Mouse (Mus musculus): ENCODE data around the gene Zfp652.

The Zfp652 gene

GRCm38 (mm10) chr11:95808448-95809011 lies 96.1 kb downstream of the Zfp652 start:
- in situ Hi-C loops (cut with MseI, MboI), result no loop called here

- in situ Hi-C loops (cut with MseI, MboI), result no loop called here
These were observed 97.1 kb downstream of the Zfp652 start for GRCm38 (mm10) chr11:95809603-95810002.

DNA sequence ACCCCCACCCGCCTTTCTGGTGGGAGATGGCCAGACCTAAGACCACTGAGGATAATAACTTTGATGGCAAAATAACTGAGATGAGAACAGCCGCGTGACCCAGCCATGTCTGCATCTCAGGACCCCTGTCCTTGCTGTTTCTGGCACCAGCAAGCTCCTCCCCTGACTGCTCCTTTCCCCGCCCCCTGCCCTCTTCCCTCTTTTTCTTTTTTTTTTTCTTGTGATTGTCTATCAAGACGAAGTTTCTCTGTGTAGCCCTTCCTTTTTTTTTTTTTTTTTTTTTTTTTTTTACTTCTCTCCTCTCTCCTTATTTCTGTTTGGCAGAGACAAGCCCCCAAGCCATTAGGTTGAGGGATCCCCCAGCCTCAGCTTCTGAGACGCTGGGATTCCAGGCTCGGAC lies 98.4 kb downstream of the Zfp652 start:
- in situ Hi-C loops (cut with MseI, MboI), result no loop called here

GRCm38 (mm10) chr11:95811741-95812140 lies 99.3 kb downstream of the Zfp652 start:
- in situ Hi-C loops (cut with MseI, MboI), result no loop called here

GRCm38 (mm10) chr11:95812224-95812623 lies 99.8 kb downstream of the Zfp652 start:
- in situ Hi-C loops (cut with MseI, MboI), result no loop called here

DNA sequence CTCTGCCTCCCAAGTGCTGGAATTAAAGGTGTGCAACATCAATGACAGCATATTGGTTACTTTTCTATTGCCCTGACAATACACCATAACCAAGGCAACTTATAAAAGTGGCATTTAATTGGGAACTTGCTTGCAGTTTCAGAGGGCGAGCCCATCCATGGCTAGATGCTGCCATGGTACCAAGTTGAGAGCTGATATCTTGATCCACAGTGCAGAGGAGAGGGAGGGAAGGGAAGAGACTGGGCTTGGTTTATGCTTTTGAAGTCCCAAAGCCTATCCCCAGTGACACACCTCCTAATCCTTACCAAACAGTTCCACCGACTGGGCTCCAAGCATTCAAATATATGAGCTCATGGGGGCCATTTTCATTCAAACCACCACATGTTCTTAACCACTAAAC lies 101.6 kb downstream of the Zfp652 start:
- in situ Hi-C loops (cut with MseI, MboI), result no loop called here

DNA sequence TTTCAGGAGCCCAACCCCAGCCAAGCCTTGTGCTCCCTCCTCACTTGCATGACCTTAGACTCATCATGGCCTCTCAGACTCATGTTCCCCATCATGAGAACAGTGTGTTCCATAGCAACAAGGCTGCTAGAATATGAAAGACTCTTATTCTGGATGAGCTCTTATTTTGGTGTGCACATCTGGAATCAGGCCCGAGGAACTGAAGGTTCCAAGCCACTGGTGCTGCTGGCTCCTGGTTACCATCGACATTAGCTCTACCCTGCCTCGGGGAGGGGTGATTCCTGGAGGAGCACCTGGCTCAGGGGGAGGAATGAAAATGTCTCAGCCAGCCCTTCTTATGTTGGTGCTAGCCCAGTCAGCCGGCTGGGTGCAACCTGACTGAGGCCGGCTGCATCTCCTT lies 102.4 kb downstream of the Zfp652 start:
- in situ Hi-C loops (cut with MseI, MboI), result no loop called here

GRCm38 (mm10) chr11:95815412-95815811 lies 102.9 kb downstream of the Zfp652 start:
- in situ Hi-C loops (cut with MseI, MboI), result no loop called here

- in situ Hi-C loops (cut with MseI, MboI), result no loop called here
These were observed 106.7 kb downstream of the Zfp652 start for GRCm38 (mm10) chr11:95819138-95819537.

GRCm38 (mm10) chr11:95821511-95821910 lies 109.0 kb downstream of the Zfp652 start:
- in situ Hi-C loops (cut with MseI, MboI), result no loop called here

- in situ Hi-C loops (cut with MseI, MboI), result no loop called here
These were observed 110.0 kb downstream of the Zfp652 start for GRCm38 (mm10) chr11:95822437-95822836.

DNA sequence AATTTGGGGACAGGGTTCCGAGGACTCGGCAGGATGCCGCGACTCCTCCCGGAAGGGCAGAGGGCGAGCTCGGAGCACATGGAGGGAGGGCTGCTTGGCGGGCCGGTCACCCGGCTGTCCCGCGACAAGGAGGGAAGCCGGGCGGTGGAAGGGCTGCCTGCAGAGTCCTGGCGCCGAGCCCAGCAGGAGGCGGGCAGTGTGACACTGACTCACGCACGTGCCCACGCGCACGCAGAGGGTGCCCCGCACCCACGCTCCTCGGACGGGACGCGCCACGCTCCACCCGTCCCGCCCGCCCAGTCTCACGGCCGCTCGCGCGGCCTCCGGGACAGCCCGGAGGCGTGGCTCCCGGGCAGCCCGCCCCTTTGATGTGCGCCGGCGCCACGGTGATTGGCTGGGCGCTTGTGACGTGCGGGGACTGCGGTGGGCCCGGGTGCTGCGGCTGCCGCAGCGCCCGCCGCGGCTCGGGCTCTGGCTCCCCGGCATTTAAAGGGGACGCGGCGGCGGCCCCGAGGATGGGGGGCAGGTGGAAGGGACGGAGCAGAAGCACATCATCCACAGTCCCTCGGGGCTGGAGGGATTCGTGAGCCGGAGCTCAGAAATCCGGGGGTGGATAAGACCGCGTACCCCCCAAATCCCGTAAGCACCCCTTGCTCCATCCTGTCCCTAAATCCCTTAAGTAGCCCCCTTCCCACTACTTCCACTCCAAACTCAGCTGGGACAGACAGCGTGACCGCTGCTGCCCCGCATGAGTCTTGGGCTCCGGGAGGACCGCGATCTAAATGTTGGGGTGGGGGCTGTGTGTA lies 111.8 kb downstream of the Zfp652 start, which contains the start of gene Phospho1:
Gene Phospho1 (plus strand): TSS at position 429 of the 806 bp plus-strand sequence.
- in situ Hi-C loops (cut with MseI, MboI), result no loop called here

GRCm38 (mm10) chr11:95824877-95825243 lies 112.4 kb downstream of the Zfp652 start:
- in situ Hi-C loops (cut with MseI, MboI), result no loop called here

DNA sequence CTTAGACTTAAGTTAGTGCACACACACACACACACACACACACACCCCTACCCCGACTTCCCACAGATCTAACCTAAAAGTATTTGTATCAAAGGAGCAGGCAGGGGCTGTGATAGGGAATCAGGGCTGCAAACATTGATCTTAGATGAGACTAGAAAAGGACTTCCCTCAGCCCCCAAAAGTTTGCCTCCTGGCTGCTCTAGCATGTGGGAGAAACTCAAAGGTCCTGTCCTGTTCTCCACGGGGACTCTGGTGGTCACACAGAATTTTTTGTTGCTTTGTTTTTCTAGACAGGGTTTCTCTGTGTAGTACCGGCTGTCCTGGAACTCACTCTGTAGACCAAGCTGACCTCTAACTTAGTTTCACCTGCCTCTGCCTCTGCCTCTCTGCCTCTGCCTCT lies 113.2 kb downstream of the Zfp652 start:
- in situ Hi-C loops (cut with MseI, MboI), result no loop called here

DNA sequence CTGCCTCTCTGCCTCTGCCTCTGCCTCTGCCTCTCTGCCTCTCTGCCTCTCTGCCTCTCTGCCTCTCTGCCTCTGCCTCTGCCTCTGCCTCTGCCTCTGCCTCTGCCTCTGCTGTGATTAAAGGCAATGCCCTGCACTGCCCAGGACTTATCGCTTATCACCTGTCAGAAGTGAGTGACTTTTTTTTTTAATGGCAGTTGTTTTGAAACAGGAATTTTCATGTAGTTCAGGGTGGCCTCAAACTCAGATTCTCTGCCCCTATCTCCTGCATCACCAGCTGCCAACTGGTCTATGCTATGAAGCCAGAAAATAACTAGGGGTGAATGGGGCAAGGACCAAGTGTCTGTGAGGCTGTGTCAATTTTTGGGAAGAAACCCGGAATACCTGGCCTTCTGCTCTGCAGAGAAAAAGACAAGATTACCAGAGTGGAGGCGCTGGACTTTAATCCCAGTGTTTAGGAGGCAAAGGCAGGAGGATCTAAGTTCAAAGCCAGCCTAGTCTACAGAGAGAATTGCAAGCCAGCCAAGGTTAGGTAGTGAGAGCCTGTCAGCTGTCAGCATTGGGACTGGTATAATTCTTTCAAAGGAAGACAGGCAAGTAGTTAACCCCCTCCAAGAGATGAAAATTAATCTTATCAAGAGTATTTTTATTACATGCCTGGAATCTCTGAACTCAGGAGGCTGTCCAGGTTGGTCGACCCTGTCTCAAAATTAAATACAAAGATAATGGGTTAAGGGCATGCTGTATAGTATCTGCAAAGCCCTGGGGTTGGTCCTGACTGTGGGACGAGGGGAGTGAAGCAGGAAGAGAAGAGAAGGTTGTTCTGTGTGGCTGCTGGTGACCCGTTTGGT lies 114.1 kb downstream of the Zfp652 start:
- in situ Hi-C loops (cut with MseI, MboI), result no loop called here

- in situ Hi-C loops (cut with MseI, MboI), result no loop called here
These were observed 114.6 kb downstream of the Zfp652 start for GRCm38 (mm10) chr11:95827168-95827447.

- in situ Hi-C loops (cut with MseI, MboI), result no loop called here
These were observed 115.1 kb downstream of the Zfp652 start for GRCm38 (mm10) chr11:95827464-95828085.

DNA sequence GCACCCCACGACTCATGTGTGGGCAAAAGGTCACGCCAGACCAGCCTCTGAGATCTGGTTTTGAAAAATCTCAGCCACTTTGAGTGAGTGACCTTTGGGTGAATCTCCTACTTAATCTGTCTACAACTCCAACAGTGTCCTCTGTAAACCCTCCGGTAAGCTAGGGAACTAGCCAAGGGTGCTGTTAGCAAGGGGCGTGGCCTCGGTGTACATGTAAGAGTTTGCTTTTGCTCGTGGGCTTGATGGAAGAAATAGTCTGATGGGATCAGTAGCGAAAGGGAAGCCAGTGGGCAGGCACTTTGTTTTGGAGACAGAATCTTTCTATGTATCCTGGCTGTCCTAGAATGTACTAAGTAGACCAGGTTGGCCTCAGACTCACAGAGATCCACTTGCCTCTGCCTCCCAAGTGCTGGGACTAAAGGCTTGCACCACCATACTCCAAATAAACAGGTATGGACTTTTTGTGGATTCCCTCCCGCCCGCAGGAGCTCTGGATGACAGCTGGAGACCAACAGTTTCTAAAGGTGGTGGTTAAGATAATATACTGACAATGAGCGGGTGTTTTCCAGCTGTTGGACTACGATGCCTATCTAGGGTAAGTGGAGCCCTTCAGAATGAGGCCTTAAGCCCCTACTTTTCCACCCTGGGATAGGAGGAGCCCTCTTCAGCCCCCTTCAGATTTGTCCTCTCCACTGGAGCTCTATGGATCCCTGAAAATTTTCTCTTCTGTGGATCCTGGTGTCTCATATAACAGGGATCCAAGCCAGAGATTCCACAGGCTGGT lies 115.9 kb downstream of the Zfp652 start:
- in situ Hi-C loops (cut with MseI, MboI), result no loop called here

- in situ Hi-C loops (cut with MseI, MboI), result no loop called here
These were observed 117.1 kb downstream of the Zfp652 start for GRCm38 (mm10) chr11:95829526-95830050.

- in situ Hi-C loops (cut with MseI, MboI), result no loop called here
These were observed 118.2 kb downstream of the Zfp652 start for GRCm38 (mm10) chr11:95830411-95831275.
